Mouse (Mus musculus) intestine, embryonic 16.5 days (tissue): ENCODE results near the gene Gm37240. TPM values are rescaled to one million over a fixed set of nuclear protein-coding genes. Genes with fewer than 3 reads are reported as not detected.

Experiments
- ATAC-seq: fragments of 200-750 bp; cut with Nextera tagmentation; 2 replicates; pipeline ENCODE4 v1.8.0; 2017; ENCODE audit warnings: moderate TSS enrichment, moderate library complexity
- H3K27ac ChIP-seq: fragments of 300-500 bp; sonication (generic); 2 replicates; pipeline ENCODE4 v1.5.1; 2014; ENCODE audit warnings: mild to moderate bottlenecking, low read length
- H3K27me3 ChIP-seq: fragments of 300-500 bp; sonication (generic); replicated peaks from 2 replicates; pipeline ENCODE4 v1.6.1; 2014; ENCODE audit warnings: low read length, control low read depth, mixed read lengths; ENCODE audit not compliant: control insufficient read depth, insufficient read depth
- H3K36me3 ChIP-seq: fragments of 300-500 bp; sonication (generic); 2 replicates; pipeline ENCODE4 v1.6.1; 2014; ENCODE audit warnings: low read length, control low read depth; ENCODE audit not compliant: control insufficient read depth, insufficient read depth
- H3K4me1 ChIP-seq: fragments of 300-500 bp; sonication (generic); 2 replicates; pipeline ENCODE4 v1.6.1; 2014; ENCODE audit warnings: low read length, control low read depth, mixed read lengths; ENCODE audit not compliant: control insufficient read depth, insufficient read depth
- H3K4me2 ChIP-seq: fragments of 300-500 bp; sonication (generic); 2 replicates; pipeline ENCODE4 v1.6.1; 2014; ENCODE audit warnings: low read depth, low read length, control low read depth
- H3K4me3 ChIP-seq: fragments of 300-500 bp; sonication (generic); 2 replicates; pipeline ENCODE4 v1.5.1; 2014; ENCODE audit warnings: mild to moderate bottlenecking, low read length
- H3K9ac ChIP-seq: fragments of 300-500 bp; sonication (generic); 2 replicates; pipeline ENCODE4 v1.6.1; 2014; ENCODE audit warnings: low read depth, low read length
- H3K9me3 ChIP-seq: fragments of 300-500 bp; sonication (generic); 2 replicates; pipeline ENCODE4 v1.6.1; 2016; ENCODE audit warnings: low read length, control low read depth; ENCODE audit not compliant: control insufficient read depth
- WGBS: fragments of 180-500 bp; shearing (Covaris S2); extraction: QIAGEN DNeasy Blood & Tissue Kit; methylation state at CpG from one replicate; pipeline ENCODE4 v1.1.7; 2014; 5-methylcytosine and 5-hydroxymethylcytosine counted together
- polyA plus RNA-seq: library from polyadenylated mRNA; unstranded; fragments of >200 nt; fragmentation: Nextera tagmentation; extraction: Ambion mirVana; gene quantifications from 2 replicates; pipeline ENCODE4 v1.2.1, GENCODE M21; 2015

Gene Gm37240
- polyA plus RNA-seq, 1 experiment from 2014 or later, result 6.8 TPM

- 49% methylated on average over 4 of the region's 4 CpGs for WGBS
- no peaks in the 10 kb centered on the region for H3K27me3 ChIP-seq
- H3K9ac ChIP-seq, result no peak overlapping the region
- no peaks in the 10 kb centered on the region for H3K36me3 ChIP-seq
- no peaks in the 10 kb centered on the region for H3K4me1 ChIP-seq
- H3K4me2 ChIP-seq, result no peak overlapping the region
- H3K4me3 ChIP-seq, result no peak overlapping the region
- no peak for ATAC-seq
- no peak overlapping the region for H3K27ac ChIP-seq
- no peaks in the 10 kb centered on the region for H3K9me3 ChIP-seq
These were observed 30.2 kb downstream of the Gm37240 start for GRCm38 (mm10) chr3:85857083-85857482.

GRCm38 (mm10) chr3:85855947-85856346, 31.4 kb downstream of the Gm37240 start:
- Histone ChIP-seq H3K4me2 (no peak overlapping the region), H3K4me1 (no peaks in the 10 kb centered on the region), H3K27me3 (no peaks in the 10 kb centered on the region), H3K9ac (no peak overlapping the region), H3K27ac (no peak overlapping the region), H3K9me3 (no peaks in the 10 kb centered on the region), H3K36me3 (no peaks in the 10 kb centered on the region), H3K4me3 (no peak overlapping the region)
- 84% methylated on average over 5 of the region's 5 CpGs for WGBS
- no peak for ATAC-seq

GRCm38 (mm10) chr3:85855043-85855442, 32.3 kb downstream of the Gm37240 start:
- 87% methylated on average over 3 of the region's 3 CpGs for WGBS
- no peaks in the 10 kb centered on the region for H3K4me1 ChIP-seq

GRCm38 (mm10) chr3:85854143-85854542, 33.2 kb downstream of the Gm37240 start:
- Histone ChIP-seq H3K27me3 (no peaks in the 10 kb centered on the region), H3K27ac (no peak overlapping the region), H3K4me3 (no peak overlapping the region), H3K9ac (no peak overlapping the region), H3K4me1 (no peaks in the 10 kb centered on the region), H3K9me3 (no peaks in the 10 kb centered on the region), H3K36me3 (no peaks in the 10 kb centered on the region), H3K4me2 (no peak overlapping the region)
- no peak for ATAC-seq
- WGBS, result 90% methylated on average over 6 of the region's 6 CpGs

More at GRCm38 (mm10) chr3:85855043-85855442, 32.3 kb downstream of the Gm37240 start:
- Histone ChIP-seq H3K4me3 (no peak overlapping the region), H3K36me3 (no peaks in the 10 kb centered on the region), H3K27me3 (no peaks in the 10 kb centered on the region), H3K9me3 (no peaks in the 10 kb centered on the region), H3K27ac (no peak overlapping the region), H3K9ac (no peak overlapping the region), H3K4me2 (no peak overlapping the region)
- no peak for ATAC-seq

GRCm38 (mm10) chr3:85853715-85854114, 33.6 kb downstream of the Gm37240 start:
- H3K27me3 ChIP-seq, result no peaks in the 10 kb centered on the region
- no peak overlapping the region for H3K9ac ChIP-seq
- H3K4me1 ChIP-seq, result no peaks in the 10 kb centered on the region
- no peak overlapping the region for H3K27ac ChIP-seq
- no peaks in the 10 kb centered on the region for H3K36me3 ChIP-seq
- whole genome bisulfite sequencing, result 88% methylated on average over 4 of the region's 4 CpGs
- H3K9me3 ChIP-seq, result no peaks in the 10 kb centered on the region
- no peak for ATAC-seq
- no peak overlapping the region for H3K4me3 ChIP-seq
- H3K4me2 ChIP-seq, result no peak overlapping the region

- Histone ChIP-seq H3K36me3 (no peaks in the 10 kb centered on the region), H3K9me3 (no peaks in the 10 kb centered on the region), H3K27ac (no peak overlapping the region), H3K4me2 (no peak overlapping the region), H3K27me3 (no peaks in the 10 kb centered on the region), H3K9ac (no peak overlapping the region), H3K4me1 (no peaks in the 10 kb centered on the region), H3K4me3 (no peak overlapping the region)
- WGBS, result 92% methylated on average over 1 of the region's 1 CpGs
- no peak for ATAC-seq
These were observed 37.2 kb downstream of the Gm37240 start for GRCm38 (mm10) chr3:85850079-85850478.

- no peak for ATAC-seq
- 84% methylated on average over 1 of the region's 1 CpGs for WGBS
These were observed 41.0 kb downstream of the Gm37240 start for GRCm38 (mm10) chr3:85846316-85846715.

GRCm38 (mm10) chr3:85845341-85845740, 42.0 kb downstream of the Gm37240 start:
- no peak overlapping the region for H3K27ac ChIP-seq
- no peaks in the 10 kb centered on the region for H3K36me3 ChIP-seq
- no peaks in the 10 kb centered on the region for H3K9me3 ChIP-seq
- H3K4me2 ChIP-seq, result no peak overlapping the region
- H3K4me3 ChIP-seq, result no peak overlapping the region
- H3K9ac ChIP-seq, result no peak overlapping the region
- no peaks in the 10 kb centered on the region for H3K27me3 ChIP-seq
- H3K4me1 ChIP-seq, result 0 out of 2 replicates have a peak, but pooled peaks cover 8% of the 10 kb centered on the region
- 82% methylated on average over 6 of the region's 6 CpGs for WGBS
- no peak for ATAC-seq

More at GRCm38 (mm10) chr3:85846316-85846715, 41.0 kb downstream of the Gm37240 start:
- Histone ChIP-seq H3K9me3 (no peaks in the 10 kb centered on the region), H3K27me3 (no peaks in the 10 kb centered on the region), H3K9ac (no peak overlapping the region), H3K4me1 (0 out of 2 replicates have a peak, but pooled peaks cover 8% of the 10 kb centered on the region), H3K27ac (no peak overlapping the region), H3K36me3 (no peaks in the 10 kb centered on the region), H3K4me2 (no peak overlapping the region), H3K4me3 (no peak overlapping the region)

GRCm38 (mm10) chr3:85842881-85843218, 44.5 kb downstream of the Gm37240 start:
- Histone ChIP-seq H3K36me3 (no peaks in the 10 kb centered on the region), H3K4me1 (0 out of 2 replicates have a peak, but pooled peaks cover 8% of the 10 kb centered on the region), H3K27ac (peak overlapping the region; percentile 37; the same call in 1 of the 2 replicates), H3K9ac (no peak overlapping the region), H3K9me3 (no peaks in the 10 kb centered on the region), H3K27me3 (no peaks in the 10 kb centered on the region), H3K4me3 (no peak overlapping the region), H3K4me2 (no peak overlapping the region)
- ATAC-seq, result no peak
